In the genomic region with DNA sequence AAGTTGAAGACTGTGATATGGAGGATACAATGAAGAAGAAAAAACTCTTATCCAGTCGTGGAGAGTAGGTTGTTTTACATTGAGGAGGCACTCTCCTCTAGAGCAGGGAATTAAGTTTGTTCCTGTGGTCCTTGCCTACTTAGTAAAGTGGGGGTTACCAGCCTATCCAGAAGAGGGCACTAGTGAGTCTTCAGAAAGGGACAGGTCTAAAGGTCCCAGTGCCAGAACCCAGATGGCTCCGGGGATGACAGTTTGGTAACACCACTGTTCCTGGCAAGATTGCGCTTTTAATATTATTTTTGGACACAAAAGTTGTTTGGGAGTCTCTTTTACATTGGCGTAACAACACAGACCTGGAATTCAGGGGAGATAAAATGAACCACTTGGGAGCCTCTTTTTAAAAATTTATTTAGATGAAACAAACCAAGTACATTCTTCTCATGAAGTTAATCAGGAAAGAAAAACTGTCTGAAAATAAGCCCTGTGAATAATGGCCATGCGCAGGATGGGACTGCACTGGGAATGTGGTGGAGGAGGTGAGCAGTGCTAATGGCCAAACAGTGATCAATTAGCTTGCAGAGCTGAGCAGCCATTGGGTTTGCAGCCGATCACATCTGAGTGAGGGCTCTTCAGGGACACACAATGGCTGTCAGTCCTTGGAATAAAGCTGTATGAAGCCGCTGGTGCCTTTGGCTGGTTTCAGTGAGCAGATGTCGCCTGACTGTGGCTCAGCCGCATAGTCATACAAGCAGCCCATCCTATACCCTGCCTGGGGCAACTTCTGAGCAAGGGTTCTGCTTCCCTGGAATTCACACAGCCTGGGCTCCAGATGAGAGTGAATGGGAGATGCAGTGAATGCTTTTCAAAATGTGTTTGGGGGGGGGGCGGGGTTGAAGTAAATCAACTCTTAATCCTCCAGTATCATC, we compare ENCODE assay signal across 9 mouse cellular contexts.
DNase-seq lines count a peak whose midpoint lies in the region; ATAC-seq and TF ChIP-seq lines count a peak whose summit lies in the region.
"Had no signal": no experiment of that assay in that cellular context is flagged by ENCODE, and none has a peak within 500 bp of the region (broad histone marks: within the 10 kb centered on the region; RNA-seq: fewer than 3 reads in every experiment).

No protein-coding gene starts in this region.

- no peaks in the 10 kb centered on the region for H3K27me3 ChIP-seq in hindbrain, embryonic 13.5 days
- H3K27me3 ChIP-seq in hindbrain, embryonic 12.5 days: no peaks in the 10 kb centered on the region

- no peak overlapping the region for H3K27ac ChIP-seq in hindbrain, embryonic 13.5 days
- H3K27ac ChIP-seq in hindbrain, embryonic 12.5 days: no peak overlapping the region

- 0 out of 2 replicates have a peak, but pooled peaks cover 9% of the 10 kb centered on the region for H3K4me1 ChIP-seq in hindbrain, embryonic 13.5 days (replicated peaks)
- H3K4me1 ChIP-seq in hindbrain, embryonic 12.5 days: no peaks in the 10 kb centered on the region
- no peaks in the 10 kb centered on the region for H3K4me1 ChIP-seq in lung, adult 2 months (ENCODE audit: control insufficient read depth, insufficient read depth, low read length)

- no peak overlapping the region for H3K4me3 ChIP-seq in hindbrain, embryonic 13.5 days
- H3K4me3 ChIP-seq in hindbrain, embryonic 12.5 days: no peak overlapping the region
- H3K4me3 ChIP-seq in lung, adult 2 months (replicated peaks; ENCODE audit: extremely low read depth, low read depth, low read length): no peak overlapping the region

- DNase-seq in lung, postnatal 36 days: peak; percentile 2
- DNase-seq in lung, adult 2 months: no peak
- peak; percentile 38 for DNase-seq in brain, embryonic 14.5 days (ENCODE audit: low read depth)
- DNase-seq in retina, embryonic 14.5 days (ENCODE audit: low spot score): peak; percentile 63
- no peak for DNase-seq in frontal cortex, postnatal 36 days (ENCODE audit: low spot score in 2 of 2)
- no peak for DNase-seq in gastrocnemius, postnatal 25 days
- DNase-seq: lung, postnatal 14 days had no signal

- 68% methylated on average over 10 of the region's 10 CpGs for WGBS in hindbrain, embryonic 13.5 days
- 78% methylated on average over 10 of the region's 10 CpGs for WGBS in hindbrain, embryonic 12.5 days
- WGBS in lung, adult 2 months: 74% methylated on average over 10 of the region's 10 CpGs

- TF ChIP-seq CTCF in lung, adult 2 months (IDR thresholded peaks at IDR 0.05; ENCODE audit: insufficient read depth, low read length): no peak
- TF ChIP-seq CTCF in brain, embryonic 14.5 days (IDR thresholded peaks at IDR 0.05; ENCODE audit: borderline replicate concordance, extremely low read depth, insufficient read depth, insufficient read length): no peak

- H3K36me3 ChIP-seq in hindbrain, embryonic 13.5 days: no peaks in the 10 kb centered on the region
- no peaks in the 10 kb centered on the region for H3K36me3 ChIP-seq in hindbrain, embryonic 12.5 days

- ATAC-seq in hindbrain, embryonic 13.5 days (ENCODE audit: low FRiP score): peak; percentile 63; the same call in 1 of the 2 replicates
- ATAC-seq in hindbrain, embryonic 12.5 days (ENCODE audit: low FRiP score): no peak

- H3K9ac ChIP-seq in hindbrain, embryonic 13.5 days: no peak overlapping the region
- H3K9ac ChIP-seq in hindbrain, embryonic 12.5 days: no peak overlapping the region

- no peak for TF ChIP-seq POLR2A in lung, adult 2 months (IDR thresholded peaks at IDR 0.05; ENCODE audit: borderline replicate concordance, extremely low read depth, low read depth, low read length)
- TF ChIP-seq POLR2A in brain, embryonic 14.5 days (IDR thresholded peaks at IDR 0.05; ENCODE audit: borderline replicate concordance, extremely low read depth, insufficient read depth, insufficient read length, poor library complexity, severe bottlenecking): no peak

- H3K4me2 ChIP-seq in hindbrain, embryonic 13.5 days: no peak overlapping the region
- no peak overlapping the region for H3K4me2 ChIP-seq in hindbrain, embryonic 12.5 days (replicated peaks)

- H3K9me3 ChIP-seq in hindbrain, embryonic 13.5 days: no peaks in the 10 kb centered on the region
- no peaks in the 10 kb centered on the region for H3K9me3 ChIP-seq in hindbrain, embryonic 12.5 days (replicated peaks)

Comparison
In these comparisons a context has a peak if more than half of its experiments do, and no peak if none do; other contexts are left out.
1. DNase-seq: peak in lung, postnatal 36 days (single experiment), brain, embryonic 14.5 days (single experiment) and retina, embryonic 14.5 days (single experiment); none in lung, adult 2 months (single experiment), frontal cortex, postnatal 36 days (0 of 2) and gastrocnemius, postnatal 25 days (single experiment).